Mouse (Mus musculus): Measurements from ENCODE around the gene Srp54c.
"Not testable (repeated sequence)": the region's sequence is repeated elsewhere in the genome, so short reads cannot be mapped to it uniquely, and the experiment has no call there.

Srp54c gene

GRCm38 (mm10) chr12:55229626-55230519 lies at the start of gene Srp54c:
Srp54c (plus strand) TSS chr12:55230168.
- not testable (repeated sequence) for DNase-seq

GRCm38 (mm10) chr12:55187686-55188085 lies 42.3 kb upstream of the Srp54c start:
- not testable (repeated sequence) for DNase-seq

DNA sequence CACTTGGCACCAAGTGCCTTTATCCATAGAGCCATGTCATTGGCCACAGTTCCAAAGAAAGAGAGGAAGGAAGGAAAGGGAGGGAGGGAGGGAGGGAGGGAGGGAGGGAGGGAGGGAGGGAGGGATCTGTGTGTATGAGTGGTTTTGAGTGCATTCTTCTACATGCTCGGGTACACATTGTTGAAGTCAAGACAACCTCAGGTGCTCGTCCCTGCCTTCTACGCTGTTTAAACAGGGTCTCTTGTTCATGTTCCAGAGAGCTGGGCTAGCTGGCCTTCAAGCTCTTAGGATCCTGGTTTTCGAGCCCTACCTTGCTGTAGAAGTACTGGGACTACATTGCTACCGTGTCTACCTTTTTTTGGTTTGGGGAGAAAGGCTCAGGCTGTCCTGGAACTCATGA lies 40.8 kb upstream of the Srp54c start:
- not testable (repeated sequence) for DNase-seq

DNA sequence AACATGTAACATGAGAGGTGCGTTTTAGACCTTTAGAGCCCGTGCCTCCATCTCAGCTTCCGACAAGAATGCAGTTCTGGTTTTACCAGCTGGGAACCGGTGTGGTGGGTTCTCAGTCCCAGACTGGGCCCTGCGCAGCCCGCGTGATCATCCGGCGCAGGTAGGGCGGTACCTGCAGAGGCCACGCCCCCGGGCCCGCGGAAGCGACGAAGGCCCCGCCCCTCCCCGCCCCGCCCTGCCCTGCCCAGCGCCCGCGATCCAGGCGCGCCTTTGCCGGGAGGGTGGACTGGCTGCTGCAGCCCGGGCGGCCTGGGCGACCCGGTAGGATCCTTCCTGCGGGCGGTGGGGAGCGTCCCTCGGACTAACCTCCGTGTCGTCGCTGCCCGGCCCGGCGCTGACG lies 30.7 kb upstream of the Srp54c start, which contains the start of gene 1700047I17Rik2:
Gene 1700047I17Rik2, plus strand, starts transcription at position 287 of the 400 bp plus-strand sequence.
- not testable (repeated sequence) for DNase-seq

DNA sequence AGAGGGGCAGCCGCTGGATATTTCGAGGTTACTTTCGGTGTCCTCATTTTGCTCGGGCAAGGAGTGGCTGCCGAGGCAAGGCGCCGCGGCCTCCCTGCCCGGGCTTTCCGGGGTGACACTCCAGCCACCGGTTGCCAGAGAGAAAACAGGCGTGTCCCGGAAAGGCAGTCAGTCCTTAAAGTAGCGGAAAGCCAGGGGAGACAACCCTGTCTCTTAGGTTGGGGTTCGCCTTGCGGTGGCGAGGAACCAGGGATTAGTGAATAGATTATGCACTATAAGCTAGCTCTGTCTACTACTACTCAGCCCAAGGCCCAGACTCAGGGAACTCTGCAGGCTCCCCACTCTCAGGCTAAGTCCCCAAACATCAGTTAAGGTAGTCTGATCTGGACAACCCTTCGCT lies 30.2 kb upstream of the Srp54c start:
- not testable (repeated sequence) for DNase-seq

DNA sequence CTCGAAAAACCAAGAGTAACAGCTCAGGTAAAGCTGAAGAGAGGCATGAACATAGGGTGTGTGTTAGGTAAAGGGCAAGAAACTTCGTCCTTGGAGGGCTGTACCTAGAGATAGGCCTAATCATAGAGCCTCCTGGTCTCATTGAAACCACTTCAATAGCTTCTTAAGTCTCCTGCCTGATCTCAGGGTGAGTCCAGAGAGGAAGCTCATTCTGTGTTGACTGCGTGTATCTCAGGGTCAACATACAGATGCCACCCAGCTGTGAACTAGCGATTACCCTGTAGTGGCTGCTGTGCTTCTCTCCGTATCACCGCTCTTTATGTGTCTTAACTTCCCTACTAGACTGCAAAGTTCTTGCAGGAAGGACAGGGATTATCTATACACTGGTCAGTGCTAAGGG lies 17.0 kb upstream of the Srp54c start:
- DNase-seq, result not testable (repeated sequence)

GRCm38 (mm10) chr12:55230520-55230861 lies 523 bp downstream of the Srp54c start:
- DNase-seq, result peak; percentile 18

DNA sequence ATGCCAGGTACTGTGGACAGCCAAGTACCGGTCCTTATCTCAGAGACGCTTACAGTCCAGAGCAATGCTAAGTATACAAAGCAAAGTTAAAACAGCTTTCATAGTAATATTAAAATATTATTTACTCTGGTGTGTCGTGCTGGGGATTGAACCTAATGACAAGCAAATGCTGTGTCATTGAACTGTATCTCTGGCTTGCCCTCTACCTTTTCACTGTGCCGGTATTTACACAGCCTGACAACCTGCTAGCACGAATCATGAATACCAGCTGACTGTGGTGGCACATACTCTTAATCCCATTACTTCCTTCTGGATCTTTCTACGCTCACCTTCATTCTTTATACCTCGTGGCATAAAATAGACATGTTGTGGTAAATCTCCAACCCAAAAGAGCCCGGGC lies 12.3 kb downstream of the Srp54c start:
- not testable (repeated sequence) for DNase-seq

DNA sequence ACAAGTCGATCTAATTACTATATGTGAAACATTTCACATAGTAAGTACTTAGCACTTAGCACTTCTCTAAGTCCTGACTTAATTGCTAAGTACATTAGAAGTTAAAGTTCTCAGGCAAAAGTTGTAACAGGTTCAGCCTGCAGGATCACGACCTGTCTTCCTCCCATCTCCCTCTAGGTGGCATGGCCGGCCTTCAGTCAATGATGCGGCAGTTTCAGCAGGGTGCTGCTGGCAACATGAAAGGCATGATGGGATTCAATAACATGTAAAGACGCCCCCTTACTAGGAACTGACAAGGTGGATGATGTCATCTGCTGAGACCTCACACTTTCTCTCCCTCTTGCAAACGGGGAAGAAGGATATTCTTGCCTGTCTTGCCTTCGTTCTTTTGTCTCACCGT lies 32.0 kb downstream of the Srp54c start:
- DNase-seq, result not testable (repeated sequence)

DNA sequence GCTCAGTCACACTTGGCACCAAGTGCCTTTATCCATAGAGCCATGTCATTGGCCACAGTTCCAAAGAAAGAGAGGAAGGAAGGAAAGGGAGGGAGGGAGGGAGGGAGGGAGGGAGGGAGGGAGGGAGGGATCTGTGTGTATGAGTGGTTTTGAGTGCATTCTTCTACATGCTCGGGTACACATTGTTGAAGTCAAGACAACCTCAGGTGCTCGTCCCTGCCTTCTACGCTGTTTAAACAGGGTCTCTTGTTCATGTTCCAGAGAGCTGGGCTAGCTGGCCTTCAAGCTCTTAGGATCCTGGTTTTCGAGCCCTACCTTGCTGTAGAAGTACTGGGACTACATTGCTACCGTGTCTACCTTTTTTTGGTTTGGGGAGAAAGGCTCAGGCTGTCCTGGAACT lies 33.4 kb downstream of the Srp54c start:
- not testable (repeated sequence) for DNase-seq

GRCm38 (mm10) chr12:55272243-55272642 lies 42.3 kb downstream of the Srp54c start:
- DNase-seq, result no peak

GRCm38 (mm10) chr12:55277583-55277982 lies 47.6 kb downstream of the Srp54c start:
- not testable (repeated sequence) for DNase-seq

DNA sequence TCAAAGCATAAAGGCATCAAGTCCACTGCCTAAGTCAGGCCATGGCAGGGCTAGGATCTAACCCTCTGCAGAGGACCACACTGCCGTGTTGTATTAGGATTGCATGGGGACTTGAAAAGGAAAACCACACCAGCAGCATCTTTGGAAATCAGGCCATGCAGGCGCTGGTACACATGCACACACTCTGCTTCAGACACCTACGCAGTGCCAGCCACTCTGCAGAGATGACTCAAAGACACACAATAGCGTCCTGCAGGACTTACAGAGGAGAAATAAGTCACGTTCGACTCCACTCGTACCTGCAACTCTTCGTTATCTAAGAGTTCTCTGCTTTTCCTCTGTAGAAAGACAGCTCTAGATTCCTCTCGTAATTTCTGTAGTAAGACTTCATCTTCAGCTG lies 68.1 kb downstream of the Srp54c start:
- DNase-seq, result no peak

DNA sequence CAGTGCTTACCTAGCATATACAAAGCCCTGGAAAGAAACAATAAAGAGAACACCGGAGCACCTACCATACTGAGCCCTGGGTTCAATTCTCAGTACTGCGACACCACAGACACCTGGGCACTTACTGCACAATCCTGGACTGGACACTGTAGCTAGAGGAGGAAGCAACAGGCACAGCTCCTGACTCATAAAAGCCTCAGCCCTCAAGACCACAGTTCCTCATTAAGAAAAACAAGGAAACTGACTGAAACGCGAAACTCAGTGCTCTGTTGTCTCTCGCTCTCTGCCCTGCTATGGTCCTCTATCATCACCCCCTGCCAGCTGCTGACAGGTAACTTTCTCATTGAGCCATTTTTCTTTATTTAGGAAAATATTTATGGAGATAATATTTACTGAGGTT lies 69.4 kb downstream of the Srp54c start, which contains the start of gene 1110008L16Rik:
Gene 1110008L16Rik, plus strand, starts transcription at position 242 of the 400 bp plus-strand sequence.
- no peak for DNase-seq

GRCm38 (mm10) chr12:55300820-55301351 lies 70.9 kb downstream of the Srp54c start:
- DNase-seq, result no peak

DNA sequence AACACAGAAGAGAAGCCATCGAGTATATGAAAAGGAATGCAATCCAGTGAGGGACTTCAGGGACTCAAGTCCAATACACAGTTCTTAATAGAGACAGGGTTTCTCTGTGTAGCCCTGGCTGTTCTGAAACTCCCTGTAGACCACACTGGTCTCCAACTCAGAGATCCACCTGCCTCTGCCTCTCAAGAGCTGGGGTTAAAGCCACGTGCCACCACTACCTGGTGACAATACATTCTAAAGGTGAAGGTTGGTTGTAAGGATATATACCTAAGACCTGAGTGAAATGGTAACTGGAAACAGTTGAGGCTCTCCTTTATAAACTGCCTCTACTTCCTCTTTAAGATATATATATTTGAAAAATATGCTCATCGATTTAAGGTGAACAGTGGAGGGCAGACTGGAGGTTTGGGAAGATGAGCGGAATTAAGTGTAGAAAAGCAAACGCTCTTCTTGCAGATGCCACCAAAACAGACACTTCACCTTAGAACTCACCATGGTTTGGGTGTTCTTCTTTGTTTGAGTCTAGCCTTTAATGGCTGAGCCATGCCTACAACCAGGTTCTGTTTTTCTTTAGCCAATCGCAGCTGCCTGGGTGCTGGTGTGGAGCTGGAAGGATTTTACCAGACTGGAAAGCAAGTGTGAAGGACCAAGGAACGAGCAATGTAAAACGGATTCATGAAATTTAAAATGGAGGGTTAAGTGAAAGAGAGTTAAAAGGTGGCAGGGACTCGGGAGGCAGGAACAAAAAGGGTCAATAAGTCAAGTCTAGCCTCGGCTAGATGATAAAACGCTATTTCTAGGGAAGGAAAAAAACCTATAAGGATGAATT lies 71.7 kb downstream of the Srp54c start:
- no peak for DNase-seq

DNA sequence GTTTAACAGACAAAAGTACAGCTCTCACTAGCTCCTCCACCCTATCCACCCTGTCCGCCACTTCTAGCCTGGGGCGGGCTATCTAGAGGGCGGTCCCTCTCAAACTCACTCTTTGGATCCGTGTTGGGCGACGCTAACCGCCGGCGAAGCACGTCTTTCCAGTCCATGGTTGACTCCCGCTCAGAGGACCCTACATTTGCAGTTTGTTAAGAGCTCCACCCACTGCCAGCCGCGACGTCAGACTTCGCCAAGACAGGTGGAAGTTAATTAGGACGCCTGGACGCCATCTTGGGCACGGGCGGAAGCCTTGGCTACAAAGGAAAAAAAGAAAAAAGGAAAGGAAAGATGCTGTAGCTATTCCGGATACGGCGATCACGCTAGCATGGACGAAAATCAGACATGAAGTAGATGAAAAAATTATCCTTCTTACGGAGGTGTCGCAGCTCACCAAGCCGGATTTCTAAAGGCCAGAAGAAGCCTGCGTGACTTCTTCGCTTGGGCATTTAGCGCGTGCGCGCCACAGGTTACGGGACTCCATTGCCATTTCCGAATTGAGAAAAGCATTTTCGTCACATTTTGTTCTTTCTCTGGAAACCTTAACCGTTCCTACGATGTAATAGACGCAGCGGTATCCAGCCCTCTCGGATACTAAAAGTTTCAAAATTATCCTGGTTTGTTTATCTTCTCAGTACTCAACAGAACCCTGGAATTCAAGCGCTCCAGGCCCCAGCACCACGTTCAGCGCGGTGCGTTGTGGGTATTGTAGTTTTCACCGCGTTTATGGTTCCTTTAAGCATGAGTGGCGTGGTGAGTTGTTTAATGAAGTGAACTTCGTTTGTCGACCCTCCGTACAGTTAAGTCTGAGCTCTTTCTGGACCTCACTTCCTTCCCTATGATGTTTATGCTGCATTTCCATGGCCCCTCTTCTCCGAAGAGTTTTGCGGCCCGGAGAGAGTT lies 72.8 kb downstream of the Srp54c start, which contains the start of gene Ppp2r3c:
Gene Ppp2r3c, minus strand, starts transcription at position 514 of the 957 bp plus-strand sequence.
- peak; percentile 91 for DNase-seq

GRCm38 (mm10) chr12:55306371-55306770 lies 76.4 kb downstream of the Srp54c start:
- DNase-seq, result no peak

- DNase-seq, result no peak
These were observed 77.6 kb downstream of the Srp54c start for GRCm38 (mm10) chr12:55307566-55307965.

DNA sequence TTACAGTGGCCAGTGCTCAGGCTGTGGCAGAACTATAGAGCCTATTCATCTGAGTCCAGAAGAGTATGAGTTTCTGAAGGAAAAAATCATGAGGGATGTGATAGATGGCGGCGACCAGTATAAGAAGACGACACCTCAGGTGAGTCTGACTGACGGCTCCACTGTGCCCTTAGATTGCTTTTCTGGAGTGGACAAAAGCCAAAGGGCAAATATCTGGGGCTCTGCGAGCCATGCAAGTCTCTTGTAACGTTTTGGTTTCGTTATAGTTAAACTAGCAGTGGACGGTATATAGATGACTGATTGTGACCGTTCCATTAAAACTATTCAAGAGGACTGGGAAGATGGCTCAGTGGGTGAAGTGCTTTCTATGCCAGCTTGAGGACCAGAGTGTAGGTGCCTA lies 78.8 kb downstream of the Srp54c start:
- no peak for DNase-seq

DNA sequence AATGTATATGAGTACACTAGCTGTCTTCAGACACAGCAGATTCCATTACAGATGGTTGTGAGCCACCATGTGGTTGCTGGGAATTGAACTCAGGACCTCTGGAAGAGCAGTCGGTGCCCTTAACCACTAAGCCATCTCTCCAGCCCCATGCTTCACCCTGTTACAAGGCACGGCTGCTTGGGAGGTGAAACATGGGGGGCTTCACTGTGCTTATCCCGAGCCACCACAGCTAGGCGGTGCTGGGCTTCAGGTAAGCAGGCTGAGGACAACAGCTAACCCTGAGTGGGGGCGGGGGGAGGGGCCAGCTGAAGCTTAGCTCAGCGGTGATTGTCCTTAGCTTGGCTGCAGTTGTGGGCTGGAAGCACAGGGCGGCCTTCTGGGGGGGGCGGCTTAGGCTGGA lies 79.5 kb downstream of the Srp54c start:
- no peak for DNase-seq

- DNase-seq, result no peak
These were observed 81.9 kb downstream of the Srp54c start for GRCm38 (mm10) chr12:55311841-55312240.
